Mouse (Mus musculus) urinary bladder, adult 18-20 months (tissue): ENCODE results near the gene Ccl22.
A peak's percentile ranks its signal among the peaks of the same experiment; 100 is the strongest.

Experiments
- DNase-seq, 2 experiments: peaks; one replicate each; pipeline ENCODE4 v3.0.0; 2022; ENCODE audit warnings: low spot score in 2 of 2, mixed read lengths in 2 of 2

Ccl22 gene

GRCm38 (mm10) chr8:94734735-94735350 lies 10.5 kb upstream of the Ccl22 start:
- DNase-seq = no peak

- no peak for DNase-seq
These were observed 9.8 kb upstream of the Ccl22 start for GRCm38 (mm10) chr8:94735426-94736094.

GRCm38 (mm10) chr8:94739829-94740228 lies 5.6 kb upstream of the Ccl22 start:
- DNase-seq = no peak

- no peak for DNase-seq
These were observed 4.8 kb upstream of the Ccl22 start for GRCm38 (mm10) chr8:94740591-94740990.

DNA sequence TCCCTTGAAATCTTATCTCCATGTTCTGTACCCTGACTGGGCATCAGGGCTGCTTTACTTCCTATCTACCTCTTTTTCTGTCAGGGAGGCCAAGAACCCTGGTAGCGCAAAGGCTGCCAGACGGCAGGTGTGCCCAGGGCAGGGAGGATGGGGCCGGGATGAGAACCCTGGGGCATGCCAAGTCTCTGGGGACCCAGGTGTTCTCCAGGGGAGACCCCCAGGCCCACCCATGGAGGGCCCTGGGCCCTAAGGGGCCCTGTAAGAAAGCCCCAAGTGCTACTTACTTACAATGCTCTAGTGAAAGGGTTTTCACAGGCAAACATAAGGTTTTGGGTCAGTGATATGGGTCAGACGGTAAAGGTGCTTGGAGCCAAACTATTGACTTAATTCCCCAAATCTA lies 3.7 kb upstream of the Ccl22 start:
- DNase-seq = no peak

DNA sequence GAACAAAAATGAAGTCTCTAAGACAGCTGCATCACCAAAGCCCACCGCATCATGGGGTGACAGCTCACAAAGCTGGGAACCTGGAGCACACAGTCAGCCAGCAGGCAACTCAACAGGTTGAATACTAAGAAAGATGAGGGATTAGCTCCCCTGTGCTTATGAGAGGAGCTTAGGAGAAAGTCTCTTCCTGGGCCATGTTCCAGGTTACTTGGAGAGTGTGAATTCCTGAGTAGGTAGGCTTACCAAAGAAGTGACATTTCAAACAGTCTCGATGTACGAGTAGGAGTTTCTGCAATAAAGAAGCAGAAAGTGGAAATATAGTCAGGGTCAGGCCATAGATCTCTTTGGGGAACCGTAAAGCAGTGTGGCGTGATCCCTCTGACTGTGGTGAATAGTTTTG lies 906 bp upstream of the Ccl22 start:
- no peak for DNase-seq

DNA sequence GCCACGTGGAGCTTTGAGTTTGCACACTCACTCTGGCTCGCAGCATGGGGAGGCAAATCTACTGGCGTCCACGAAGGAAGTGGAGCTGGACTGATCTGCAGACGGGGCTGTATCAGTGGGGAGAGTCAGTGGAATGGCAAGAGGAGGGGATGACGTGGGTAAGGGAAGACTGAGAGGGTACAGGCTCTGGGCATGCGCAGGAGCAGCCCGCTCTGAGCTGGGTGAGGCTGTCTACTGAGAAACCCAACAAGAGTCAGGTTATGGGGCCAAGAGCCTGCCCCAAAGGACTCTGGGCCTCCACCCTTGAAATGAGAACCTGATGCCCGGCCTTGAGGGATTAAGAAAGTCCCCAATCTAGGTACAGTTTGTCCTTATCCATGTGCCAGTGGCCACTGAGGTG lies 418 bp upstream of the Ccl22 start:
- no peak for DNase-seq

DNA sequence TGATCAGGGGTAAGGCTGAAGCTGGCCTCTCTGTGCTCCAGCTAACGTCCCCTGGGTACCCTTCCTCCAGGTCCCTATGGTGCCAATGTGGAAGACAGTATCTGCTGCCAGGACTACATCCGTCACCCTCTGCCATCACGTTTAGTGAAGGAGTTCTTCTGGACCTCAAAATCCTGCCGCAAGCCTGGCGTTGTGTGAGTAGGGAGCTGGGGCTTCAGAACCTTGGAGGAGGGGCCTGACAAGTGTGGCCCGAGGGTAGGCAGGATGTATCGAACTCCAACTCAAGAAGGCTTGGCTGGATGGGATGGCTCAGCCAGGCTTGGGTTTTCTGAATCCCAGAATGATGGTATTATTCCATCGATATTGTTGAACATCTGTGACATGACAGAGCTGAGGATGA lies 1.4 kb downstream of the Ccl22 start:
- no peak for DNase-seq

DNA sequence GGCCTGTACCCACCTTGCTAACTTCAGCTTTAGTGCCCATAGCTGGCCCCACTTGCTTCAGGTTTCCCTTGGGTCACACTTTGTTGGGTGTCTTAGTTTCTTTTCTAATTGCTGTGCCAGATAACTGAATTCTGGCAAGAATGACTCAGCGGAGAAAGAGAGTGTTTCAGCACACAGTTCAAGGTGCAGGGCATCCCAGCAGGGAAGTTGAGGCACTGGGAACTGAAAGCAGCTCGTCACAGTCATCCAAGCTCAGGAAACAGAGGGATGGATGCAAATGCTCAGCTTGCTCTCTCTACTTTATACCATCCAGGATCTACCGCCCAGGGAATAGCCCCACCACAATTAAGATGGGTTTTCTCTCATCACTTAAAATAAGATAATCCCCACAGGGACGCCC lies 3.0 kb downstream of the Ccl22 start:
- DNase-seq = no peak

GRCm38 (mm10) chr8:94749942-94750341 lies 4.6 kb downstream of the Ccl22 start:
- DNase-seq = no peak

DNA sequence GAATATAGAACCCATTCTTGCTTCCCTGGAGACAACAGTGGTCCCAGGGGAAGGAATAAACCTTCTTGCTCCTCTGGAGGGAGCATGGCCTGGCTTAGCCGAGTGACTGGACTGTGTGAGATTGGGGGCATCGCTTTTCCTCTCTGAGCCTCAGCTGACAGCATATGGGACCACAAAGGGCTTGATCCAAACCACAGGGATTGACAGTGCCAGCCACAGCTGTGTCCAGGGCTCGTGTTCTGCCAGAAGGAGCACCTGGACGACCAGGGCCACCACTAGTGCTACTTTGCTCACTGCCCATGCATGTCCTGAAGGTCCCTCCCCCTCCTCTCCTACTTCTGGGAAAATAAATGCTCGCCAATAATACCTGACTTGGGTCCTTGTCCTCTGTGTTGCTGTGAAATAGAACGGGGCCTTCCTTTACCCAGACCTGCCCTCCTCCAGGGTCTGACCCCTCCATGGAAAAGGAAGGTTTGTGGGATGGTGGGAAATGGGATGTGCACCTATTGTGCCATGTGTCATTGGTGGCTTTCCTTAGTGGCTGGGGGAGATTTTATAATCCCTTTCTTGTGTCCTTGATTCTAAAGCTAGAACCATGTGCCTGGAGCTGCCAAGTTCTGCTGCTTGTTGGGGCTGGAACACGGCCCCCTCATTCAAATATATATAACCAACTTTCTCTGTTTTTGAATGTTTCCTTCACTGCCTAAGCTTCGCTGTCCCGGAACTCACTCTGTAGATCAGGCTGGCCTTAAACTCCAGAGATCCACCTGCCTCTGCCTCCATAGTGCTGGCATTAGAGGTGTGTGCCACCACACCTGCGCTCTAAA lies 5.8 kb downstream of the Ccl22 start:
- DNase-seq = no peak

DNA sequence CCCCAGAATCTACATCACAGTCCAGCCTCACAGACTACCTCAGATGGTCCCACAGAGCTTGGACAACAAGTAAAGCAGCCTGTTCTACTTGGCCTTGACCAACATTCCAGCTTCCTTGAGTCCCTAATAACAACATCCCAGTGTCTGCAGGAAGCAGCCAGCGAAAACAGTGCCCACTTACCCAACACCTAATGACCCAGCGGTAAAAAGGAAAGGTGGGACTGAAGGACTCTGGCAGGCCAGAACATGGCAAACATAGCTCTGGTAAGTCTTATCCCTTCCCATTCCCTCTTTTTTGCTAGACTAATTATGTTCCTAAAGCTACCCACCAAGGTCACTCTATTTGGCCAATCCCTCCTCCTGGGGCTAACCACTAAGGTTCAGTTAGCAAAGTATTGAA lies 8.6 kb downstream of the Ccl22 start:
- no peak for DNase-seq

GRCm38 (mm10) chr8:94754486-94754885 lies 9.1 kb downstream of the Ccl22 start:
- no peak for DNase-seq

- DNase-seq = no peak
These were observed 21.6 kb downstream of the Ccl22 start for GRCm38 (mm10) chr8:94767035-94767434.

- peak; percentile 45 to 46 for DNase-seq
These were observed 25.6 kb downstream of the Ccl22 start for GRCm38 (mm10) chr8:94770945-94771344.

GRCm38 (mm10) chr8:94771941-94772670 lies 26.7 kb downstream of the Ccl22 start, which contains the start of gene Cx3cl1:
TSS of gene Cx3cl1 (plus strand) at chr8:94772009.
- peak; percentile 73 to 76 for DNase-seq

DNA sequence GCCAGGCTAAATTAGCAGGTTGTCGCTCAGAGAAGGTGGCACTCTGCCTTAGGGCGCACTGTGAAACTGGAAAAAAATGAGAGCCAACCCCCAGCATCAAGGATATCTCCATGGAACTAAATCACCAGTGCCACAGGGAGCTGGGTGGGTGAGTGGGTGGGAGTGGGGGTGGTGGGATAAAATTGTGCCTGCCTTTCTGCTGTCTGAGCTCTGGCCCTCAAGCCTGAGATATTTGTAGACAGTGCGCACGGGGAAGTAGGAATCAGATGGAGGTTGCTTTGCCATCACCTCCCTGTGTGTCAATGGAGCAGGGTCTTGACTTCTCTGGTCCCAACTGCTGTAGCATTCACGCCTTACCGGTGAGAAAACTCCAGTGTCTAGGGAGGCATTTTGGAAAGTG lies 27.7 kb downstream of the Ccl22 start:
- DNase-seq = no peak

GRCm38 (mm10) chr8:94773700-94774171 lies 28.3 kb downstream of the Ccl22 start:
- peak in 1 of 2 experiments; percentile 13 for DNase-seq

DNA sequence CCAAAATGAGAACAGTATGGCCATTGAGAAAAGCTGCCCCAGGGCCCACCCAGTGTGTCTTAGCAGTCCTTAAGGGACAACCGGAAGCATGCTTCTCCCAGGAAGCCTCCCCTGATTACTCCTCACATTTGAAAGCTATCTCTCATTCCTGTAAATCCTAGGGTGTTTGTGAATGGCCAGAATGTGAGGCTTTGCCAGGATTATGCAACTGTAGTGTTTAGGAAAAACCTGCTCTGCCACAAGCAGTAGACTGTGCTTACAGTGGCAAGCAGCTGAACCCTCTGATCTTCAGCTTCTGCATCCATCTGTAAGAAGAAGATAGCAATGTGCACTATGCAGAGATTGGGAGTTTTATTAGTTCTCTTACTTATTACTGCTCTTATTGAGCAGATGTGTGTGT lies 29.2 kb downstream of the Ccl22 start:
- DNase-seq = peak in 1 of 2 experiments; percentile 20

DNA sequence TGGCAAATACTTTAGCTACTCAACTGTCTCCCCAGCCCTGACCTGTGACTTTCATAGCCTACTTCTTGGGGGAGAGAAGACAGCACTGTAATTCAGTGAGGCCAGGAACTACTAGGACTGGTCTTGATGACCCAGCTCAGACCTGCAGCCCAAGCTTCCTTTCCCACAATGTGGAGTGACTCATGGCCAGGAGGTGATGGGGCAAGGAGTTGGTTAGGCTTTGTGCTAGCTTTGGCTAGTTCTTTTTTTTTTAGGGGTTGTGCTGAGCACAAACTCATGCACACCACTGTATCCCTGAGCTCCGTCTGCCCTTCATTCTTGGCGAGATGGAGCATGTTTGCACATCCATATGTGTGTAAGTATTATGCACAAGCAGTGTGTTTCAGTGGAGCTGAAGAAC lies 31.0 kb downstream of the Ccl22 start:
- no peak for DNase-seq

DNA sequence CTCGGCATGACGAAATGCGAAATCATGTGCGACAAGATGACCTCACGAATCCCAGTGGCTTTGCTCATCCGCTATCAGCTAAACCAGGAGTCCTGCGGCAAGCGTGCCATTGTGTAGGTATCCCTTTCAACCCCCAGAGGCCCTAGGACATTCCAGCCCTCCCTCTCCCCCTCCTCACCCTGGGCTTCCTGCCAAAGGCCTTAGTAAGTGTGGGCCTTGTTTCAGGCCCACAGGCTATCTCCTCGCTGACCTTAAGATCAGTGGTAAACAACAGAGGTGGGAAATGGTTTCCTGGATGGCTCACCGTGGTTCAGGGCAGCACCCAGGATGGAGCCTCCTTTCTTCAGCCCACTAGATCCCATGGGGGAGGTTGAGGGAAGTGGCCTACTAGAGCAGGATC lies 32.6 kb downstream of the Ccl22 start:
- DNase-seq = no peak

DNA sequence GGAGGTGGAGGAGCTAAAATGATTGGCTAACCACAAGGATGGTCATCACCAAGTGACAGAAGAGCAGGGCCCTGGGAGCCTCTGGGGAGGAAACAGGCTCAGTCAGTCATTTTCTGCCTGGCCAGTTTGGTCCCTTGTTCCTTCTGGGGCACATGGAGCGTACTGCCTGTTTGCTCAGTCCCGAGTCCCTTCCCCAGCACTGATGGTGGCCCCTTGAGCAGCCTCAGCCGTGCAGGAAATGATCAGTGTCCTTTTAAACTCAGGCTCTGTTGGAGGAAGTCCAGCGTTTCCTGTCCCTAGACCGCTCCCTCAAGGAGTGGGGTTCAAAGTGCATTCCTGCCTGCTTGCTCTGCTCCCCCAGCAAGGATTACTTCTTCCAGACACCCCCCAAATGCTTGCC lies 33.1 kb downstream of the Ccl22 start:
- DNase-seq = no peak
